Mouse (Mus musculus): ENCODE data around the gene Myo18b. TPM values are rescaled to one million over a fixed set of nuclear protein-coding genes. Genes with fewer than 3 reads are reported as not detected.

Myo18b gene
- polyA plus RNA-seq, 1 experiment from 2014 or later: 0.69 TPM

DNA sequence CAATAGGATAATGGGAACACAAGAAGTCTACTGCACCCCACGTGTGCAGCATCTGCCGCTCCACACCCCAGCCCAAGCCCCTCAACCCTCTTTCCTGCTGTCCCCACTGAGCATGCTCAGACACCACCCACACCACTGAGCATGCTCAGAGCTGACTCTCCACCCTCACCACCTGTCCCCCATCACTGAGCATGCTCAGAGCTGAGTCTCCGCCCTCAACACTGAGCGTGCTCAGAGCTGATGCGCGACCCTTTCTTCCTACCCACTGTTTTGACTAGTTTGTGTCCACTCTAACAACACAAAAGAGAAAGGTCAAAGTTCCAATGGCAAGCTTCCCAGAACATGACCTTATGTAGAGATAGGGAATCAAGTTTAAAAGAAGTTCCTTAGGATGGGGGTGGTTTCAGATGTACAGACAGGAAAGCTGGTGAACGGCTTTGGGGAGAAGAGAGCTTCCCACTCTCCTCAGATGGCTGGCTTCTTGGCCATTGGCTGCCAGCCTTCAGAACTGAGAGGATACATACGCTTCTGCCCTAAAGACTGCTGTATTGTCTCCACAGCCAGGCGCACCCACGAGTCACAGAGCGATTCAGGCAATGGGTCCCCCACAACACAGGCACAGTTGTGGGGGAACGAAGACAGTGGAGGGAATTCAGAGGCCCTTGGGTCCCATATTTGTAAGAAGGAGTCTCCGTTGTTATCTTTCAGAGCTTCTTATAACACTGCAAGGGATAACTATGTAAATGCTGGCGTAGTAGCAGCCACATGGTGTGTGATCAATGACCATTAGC lies 209.7 kb downstream of the Myo18b start:
- no peak overlapping the region for H3K4me3 ChIP-seq (ENCODE audit: low read depth, low read length)
- no peak overlapping the region for H3K27ac ChIP-seq (ENCODE audit: low read length)
- no peaks in the 10 kb centered on the region for H3K4me1 ChIP-seq (ENCODE audit: control insufficient read depth, insufficient read depth, low read length)
- WGBS: 80% methylated on average over 14 of the region's 14 CpGs
- H3K27me3 ChIP-seq (ENCODE audit: control insufficient read depth, insufficient read depth, low read length): no peaks in the 10 kb centered on the region
- H3K4me2 ChIP-seq (replicated peaks; ENCODE audit: low read depth, low read length): no peak overlapping the region
- no peaks in the 10 kb centered on the region for H3K36me3 ChIP-seq (ENCODE audit: control insufficient read depth, insufficient read depth, low read length)
- H3K9ac ChIP-seq (replicated peaks; ENCODE audit: low read depth, low read length): no peak overlapping the region
- no peak for ATAC-seq (ENCODE audit: insufficient number of reproducible peaks, insufficient read depth, low FRiP score, low read depth)
- H3K9me3 ChIP-seq (ENCODE audit: control insufficient read depth, low read depth, low read length): no peaks in the 10 kb centered on the region

DNA sequence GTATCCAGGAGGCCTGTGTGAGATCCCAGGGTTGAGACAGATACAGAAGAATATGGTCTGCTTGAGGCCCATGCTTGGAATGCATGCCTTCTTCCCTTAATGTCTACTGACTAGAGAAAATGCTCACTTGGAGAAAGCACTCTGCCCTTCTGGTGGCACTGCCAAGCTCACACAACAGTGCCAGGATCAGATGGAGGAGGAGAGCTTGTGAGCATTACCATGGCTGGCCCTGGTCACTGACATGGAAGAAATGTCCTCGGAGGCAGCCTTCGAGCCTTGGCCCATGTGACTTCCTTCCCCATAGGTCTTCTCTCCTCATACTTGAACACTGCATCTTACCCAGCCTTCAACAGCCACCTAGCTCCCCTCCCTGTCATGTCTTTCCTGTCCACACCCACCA lies 216.9 kb downstream of the Myo18b start:
- no peak overlapping the region for H3K4me3 ChIP-seq (ENCODE audit: low read depth, low read length)
- no peak for ATAC-seq (ENCODE audit: insufficient number of reproducible peaks, insufficient read depth, low FRiP score, low read depth)
- no peak overlapping the region for H3K27ac ChIP-seq (ENCODE audit: low read length)
- no peak overlapping the region for H3K4me2 ChIP-seq (replicated peaks; ENCODE audit: low read depth, low read length)
- H3K9me3 ChIP-seq (ENCODE audit: control insufficient read depth, low read depth, low read length): no peaks in the 10 kb centered on the region
- no peaks in the 10 kb centered on the region for H3K4me1 ChIP-seq (ENCODE audit: control insufficient read depth, insufficient read depth, low read length)
- no peaks in the 10 kb centered on the region for H3K36me3 ChIP-seq (ENCODE audit: control insufficient read depth, insufficient read depth, low read length)
- WGBS: 95% methylated on average over 2 of the region's 2 CpGs
- no peaks in the 10 kb centered on the region for H3K27me3 ChIP-seq (ENCODE audit: control insufficient read depth, insufficient read depth, low read length)
- no peak overlapping the region for H3K9ac ChIP-seq (replicated peaks; ENCODE audit: low read depth, low read length)

DNA sequence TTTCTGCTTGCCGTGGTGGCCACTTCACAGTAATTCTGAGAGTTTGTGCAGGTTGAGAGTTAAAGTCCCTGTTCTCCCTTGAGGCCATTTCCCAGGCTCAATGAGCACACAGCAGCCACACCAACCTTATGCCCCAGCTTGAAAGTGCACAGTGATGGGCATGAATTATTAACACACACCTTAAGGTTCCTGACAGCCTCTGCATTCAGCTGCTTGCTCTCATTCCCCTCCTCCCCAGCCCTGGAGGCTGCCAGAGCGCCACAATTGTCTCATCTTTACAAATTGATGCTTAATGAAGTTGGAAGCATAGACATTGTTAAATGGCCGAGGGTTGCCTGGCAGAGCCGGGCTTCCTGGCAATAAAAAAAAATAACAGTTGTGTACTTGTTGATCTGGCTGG lies 218.0 kb downstream of the Myo18b start:
- no peak for ATAC-seq (ENCODE audit: insufficient number of reproducible peaks, insufficient read depth, low FRiP score, low read depth)
- Histone ChIP-seq H3K4me2 (replicated peaks; ENCODE audit: low read depth, low read length) (no peak overlapping the region), H3K9ac (replicated peaks; ENCODE audit: low read depth, low read length) (no peak overlapping the region), H3K4me1 (ENCODE audit: control insufficient read depth, insufficient read depth, low read length) (no peaks in the 10 kb centered on the region), H3K27me3 (ENCODE audit: control insufficient read depth, insufficient read depth, low read length) (no peaks in the 10 kb centered on the region), H3K4me3 (ENCODE audit: low read depth, low read length) (no peak overlapping the region), H3K36me3 (ENCODE audit: control insufficient read depth, insufficient read depth, low read length) (no peaks in the 10 kb centered on the region), H3K9me3 (ENCODE audit: control insufficient read depth, low read depth, low read length) (no peaks in the 10 kb centered on the region), H3K27ac (ENCODE audit: low read length) (no peak overlapping the region)
- WGBS: 66% methylated on average over 4 of the region's 4 CpGs

DNA sequence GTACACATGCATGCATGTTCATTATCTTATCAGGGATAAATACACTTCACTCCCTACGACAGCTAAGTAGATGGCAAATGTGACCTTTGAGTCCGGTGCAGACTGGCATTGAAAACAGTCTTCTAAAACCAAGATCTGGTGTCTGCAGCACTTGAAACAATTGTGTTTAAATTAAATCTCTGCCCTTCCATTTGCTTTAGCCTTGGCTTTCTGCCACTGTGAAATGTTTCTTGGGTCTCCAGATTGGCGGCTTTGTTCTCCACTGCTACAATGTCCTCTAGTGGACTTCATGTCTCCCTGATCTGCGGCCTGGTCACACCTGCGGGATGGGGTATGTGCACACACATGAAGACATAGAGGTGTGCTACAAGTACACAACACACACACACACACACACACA lies 221.4 kb downstream of the Myo18b start:
- Histone ChIP-seq H3K9ac (replicated peaks; ENCODE audit: low read depth, low read length) (no peak overlapping the region), H3K27ac (ENCODE audit: low read length) (no peak overlapping the region), H3K36me3 (ENCODE audit: control insufficient read depth, insufficient read depth, low read length) (no peaks in the 10 kb centered on the region), H3K4me3 (ENCODE audit: low read depth, low read length) (no peak overlapping the region), H3K9me3 (ENCODE audit: control insufficient read depth, low read depth, low read length) (no peaks in the 10 kb centered on the region), H3K27me3 (ENCODE audit: control insufficient read depth, insufficient read depth, low read length) (no peaks in the 10 kb centered on the region), H3K4me2 (replicated peaks; ENCODE audit: low read depth, low read length) (no peak overlapping the region), H3K4me1 (ENCODE audit: control insufficient read depth, insufficient read depth, low read length) (no peaks in the 10 kb centered on the region)
- WGBS: 41% methylated on average over 5 of the region's 5 CpGs
- ATAC-seq (ENCODE audit: insufficient number of reproducible peaks, insufficient read depth, low FRiP score, low read depth): no peak

GRCm38 (mm10) chr5:112672457-112672856 lies 223.7 kb downstream of the Myo18b start:
- Histone ChIP-seq H3K9ac (replicated peaks; ENCODE audit: low read depth, low read length) (no peak overlapping the region), H3K4me2 (replicated peaks; ENCODE audit: low read depth, low read length) (no peak overlapping the region), H3K27me3 (ENCODE audit: control insufficient read depth, insufficient read depth, low read length) (no peaks in the 10 kb centered on the region), H3K4me3 (ENCODE audit: low read depth, low read length) (no peak overlapping the region), H3K36me3 (ENCODE audit: control insufficient read depth, insufficient read depth, low read length) (no peaks in the 10 kb centered on the region), H3K4me1 (ENCODE audit: control insufficient read depth, insufficient read depth, low read length) (no peaks in the 10 kb centered on the region), H3K27ac (ENCODE audit: low read length) (no peak overlapping the region), H3K9me3 (ENCODE audit: control insufficient read depth, low read depth, low read length) (no peaks in the 10 kb centered on the region)
- WGBS: 41% methylated on average over 7 of the region's 7 CpGs
- no peak for ATAC-seq (ENCODE audit: insufficient number of reproducible peaks, insufficient read depth, low FRiP score, low read depth)

DNA sequence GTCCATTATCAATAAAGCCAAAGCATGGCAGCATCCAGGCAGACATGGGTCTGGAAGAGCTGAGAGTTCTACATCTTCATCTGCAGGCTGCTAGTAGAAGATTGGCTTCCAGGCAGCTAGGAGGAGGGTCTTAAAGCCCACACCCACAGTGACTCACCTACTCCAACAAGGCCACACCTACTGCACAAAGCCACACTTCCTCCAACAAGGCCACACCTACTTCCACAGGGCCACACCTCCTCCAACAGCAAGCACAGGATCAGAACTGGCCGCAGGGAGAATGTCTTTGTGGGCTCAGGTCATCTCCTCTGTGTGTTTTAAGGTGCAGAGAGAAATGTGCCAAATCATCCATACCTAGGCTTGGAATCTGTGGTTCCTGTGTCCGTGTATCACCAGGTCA lies 224.2 kb downstream of the Myo18b start:
- H3K4me3 ChIP-seq (ENCODE audit: low read depth, low read length): no peak overlapping the region

GRCm38 (mm10) chr5:112667153-112667552 lies 229.0 kb downstream of the Myo18b start:
- Histone ChIP-seq H3K4me2 (replicated peaks; ENCODE audit: low read depth, low read length) (no peak overlapping the region), H3K9me3 (ENCODE audit: control insufficient read depth, low read depth, low read length) (no peaks in the 10 kb centered on the region)
- no peak for ATAC-seq (ENCODE audit: insufficient number of reproducible peaks, insufficient read depth, low FRiP score, low read depth)

More for the DNA sequence above, 224.2 kb downstream of the Myo18b start:
- Histone ChIP-seq H3K36me3 (ENCODE audit: control insufficient read depth, insufficient read depth, low read length) (no peaks in the 10 kb centered on the region), H3K27me3 (ENCODE audit: control insufficient read depth, insufficient read depth, low read length) (no peaks in the 10 kb centered on the region), H3K4me2 (replicated peaks; ENCODE audit: low read depth, low read length) (no peak overlapping the region), H3K9ac (replicated peaks; ENCODE audit: low read depth, low read length) (no peak overlapping the region), H3K4me1 (ENCODE audit: control insufficient read depth, insufficient read depth, low read length) (no peaks in the 10 kb centered on the region), H3K27ac (ENCODE audit: low read length) (no peak overlapping the region), H3K9me3 (ENCODE audit: control insufficient read depth, low read depth, low read length) (no peaks in the 10 kb centered on the region)
- no peak for ATAC-seq (ENCODE audit: insufficient number of reproducible peaks, insufficient read depth, low FRiP score, low read depth)
- WGBS: 46% methylated on average over 2 of the region's 2 CpGs

DNA sequence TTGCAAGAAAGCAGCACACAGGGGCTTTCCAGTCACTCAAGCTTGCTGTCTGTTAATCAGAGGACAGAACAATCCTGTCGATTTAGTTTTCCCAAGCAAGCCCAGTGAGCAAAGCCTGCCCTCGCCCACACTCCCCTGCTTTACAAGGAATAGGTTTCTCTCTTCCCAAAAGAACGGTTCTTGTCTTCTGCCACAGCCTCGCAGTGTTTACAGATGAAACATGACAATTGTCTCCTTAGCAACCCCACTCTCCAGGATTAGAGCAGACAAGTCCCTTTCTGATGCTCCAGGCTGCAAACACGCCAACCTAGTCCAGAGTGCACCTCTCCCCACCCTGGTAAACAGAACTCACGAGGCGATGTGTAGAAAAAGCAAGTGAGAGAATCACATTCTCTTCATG lies 230.5 kb downstream of the Myo18b start:
- no peaks in the 10 kb centered on the region for H3K4me1 ChIP-seq (ENCODE audit: control insufficient read depth, insufficient read depth, low read length)
- H3K27ac ChIP-seq (ENCODE audit: low read length): no peak overlapping the region
- no peak overlapping the region for H3K4me2 ChIP-seq (replicated peaks; ENCODE audit: low read depth, low read length)
- ATAC-seq (ENCODE audit: insufficient number of reproducible peaks, insufficient read depth, low FRiP score, low read depth): no peak
- no peak overlapping the region for H3K4me3 ChIP-seq (ENCODE audit: low read depth, low read length)
- H3K27me3 ChIP-seq (ENCODE audit: control insufficient read depth, insufficient read depth, low read length): no peaks in the 10 kb centered on the region
- WGBS: 45% methylated on average over 7 of the region's 7 CpGs
- no peaks in the 10 kb centered on the region for H3K9me3 ChIP-seq (ENCODE audit: control insufficient read depth, low read depth, low read length)
- H3K9ac ChIP-seq (replicated peaks; ENCODE audit: low read depth, low read length): no peak overlapping the region
- no peaks in the 10 kb centered on the region for H3K36me3 ChIP-seq (ENCODE audit: control insufficient read depth, insufficient read depth, low read length)

More at GRCm38 (mm10) chr5:112667153-112667552, 229.0 kb downstream of the Myo18b start:
- no peaks in the 10 kb centered on the region for H3K36me3 ChIP-seq (ENCODE audit: control insufficient read depth, insufficient read depth, low read length)
- H3K4me3 ChIP-seq (ENCODE audit: low read depth, low read length): no peak overlapping the region
- H3K27me3 ChIP-seq (ENCODE audit: control insufficient read depth, insufficient read depth, low read length): no peaks in the 10 kb centered on the region
- no peak overlapping the region for H3K27ac ChIP-seq (ENCODE audit: low read length)
- H3K4me1 ChIP-seq (ENCODE audit: control insufficient read depth, insufficient read depth, low read length): no peaks in the 10 kb centered on the region
- 52% methylated on average over 8 of the region's 8 CpGs for WGBS
- H3K9ac ChIP-seq (replicated peaks; ENCODE audit: low read depth, low read length): no peak overlapping the region

GRCm38 (mm10) chr5:112663701-112664100 lies 232.5 kb downstream of the Myo18b start:
- H3K27ac ChIP-seq (ENCODE audit: low read length): no peak overlapping the region
- no peaks in the 10 kb centered on the region for H3K27me3 ChIP-seq (ENCODE audit: control insufficient read depth, insufficient read depth, low read length)
- H3K4me2 ChIP-seq (replicated peaks; ENCODE audit: low read depth, low read length): no peak overlapping the region
- no peaks in the 10 kb centered on the region for H3K4me1 ChIP-seq (ENCODE audit: control insufficient read depth, insufficient read depth, low read length)
- no peaks in the 10 kb centered on the region for H3K9me3 ChIP-seq (ENCODE audit: control insufficient read depth, low read depth, low read length)
- H3K4me3 ChIP-seq (ENCODE audit: low read depth, low read length): no peak overlapping the region
- ATAC-seq (ENCODE audit: insufficient number of reproducible peaks, insufficient read depth, low FRiP score, low read depth): no peak
- H3K9ac ChIP-seq (replicated peaks; ENCODE audit: low read depth, low read length): no peak overlapping the region
- 9% methylated on average over 1 of the region's 1 CpGs for WGBS
- H3K36me3 ChIP-seq (ENCODE audit: control insufficient read depth, insufficient read depth, low read length): no peaks in the 10 kb centered on the region
